Mouse (Mus musculus) CD8-positive naive resting alpha-beta T cell, adult 2 months (primary cell): Measurements from ENCODE around the gene Rpl11.
"Not testable (repeated sequence)": the region's sequence is repeated elsewhere in the genome, so short reads cannot be mapped to it uniquely, and the experiment has no call there.

Experiments used
- DNase-seq, 2 experiments: peaks; one replicate each; pipeline ENCODE4 v3.0.0; 2022; ENCODE audit warnings: low read depth in 2 of 2, low spot score in 2 of 2

Gene Rpl11

DNA sequence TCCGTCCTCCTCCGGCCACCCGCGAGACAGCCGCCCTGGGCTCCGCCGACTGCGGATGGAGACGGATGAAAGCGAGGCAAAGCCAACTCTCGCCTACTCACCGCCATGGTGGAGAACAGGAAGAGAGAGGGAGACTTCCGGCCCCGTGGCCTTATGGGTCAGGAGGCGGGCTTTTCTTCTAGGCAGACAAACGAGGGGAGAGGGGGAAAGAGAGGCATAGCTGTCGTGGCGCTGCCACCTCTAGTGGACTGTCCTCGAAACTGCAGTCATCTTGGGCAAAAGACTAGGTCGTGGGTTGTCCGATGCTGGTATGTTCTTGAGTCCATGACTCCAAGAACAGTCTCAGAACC, at the start of gene Rpl11:
Gene Rpl11, minus strand, starts transcription at position 182 of the 350 bp plus-strand sequence.
- DNase-seq: peak; percentile 89 to 91

DNA sequence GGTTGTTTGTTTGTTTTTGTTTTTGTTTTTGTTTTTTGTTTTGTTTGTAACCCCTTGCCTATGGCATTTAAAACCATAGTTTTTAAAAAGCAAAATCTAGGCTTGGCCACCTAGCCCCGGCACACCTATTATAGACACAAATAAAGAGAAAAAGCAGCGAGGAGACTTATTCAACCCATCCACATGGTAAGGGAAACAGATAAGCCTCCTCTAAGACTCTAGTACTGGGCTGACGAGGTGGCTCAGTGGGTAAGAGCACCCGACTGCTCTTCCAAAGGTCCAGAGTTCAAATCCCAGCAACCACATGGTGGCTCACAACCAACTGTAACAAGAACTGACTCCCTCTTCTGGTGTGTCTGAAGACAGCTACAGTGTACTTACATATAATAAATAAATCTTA, 48.5 kb upstream of the Rpl11 start:
- DNase-seq: not testable (repeated sequence)

DNA sequence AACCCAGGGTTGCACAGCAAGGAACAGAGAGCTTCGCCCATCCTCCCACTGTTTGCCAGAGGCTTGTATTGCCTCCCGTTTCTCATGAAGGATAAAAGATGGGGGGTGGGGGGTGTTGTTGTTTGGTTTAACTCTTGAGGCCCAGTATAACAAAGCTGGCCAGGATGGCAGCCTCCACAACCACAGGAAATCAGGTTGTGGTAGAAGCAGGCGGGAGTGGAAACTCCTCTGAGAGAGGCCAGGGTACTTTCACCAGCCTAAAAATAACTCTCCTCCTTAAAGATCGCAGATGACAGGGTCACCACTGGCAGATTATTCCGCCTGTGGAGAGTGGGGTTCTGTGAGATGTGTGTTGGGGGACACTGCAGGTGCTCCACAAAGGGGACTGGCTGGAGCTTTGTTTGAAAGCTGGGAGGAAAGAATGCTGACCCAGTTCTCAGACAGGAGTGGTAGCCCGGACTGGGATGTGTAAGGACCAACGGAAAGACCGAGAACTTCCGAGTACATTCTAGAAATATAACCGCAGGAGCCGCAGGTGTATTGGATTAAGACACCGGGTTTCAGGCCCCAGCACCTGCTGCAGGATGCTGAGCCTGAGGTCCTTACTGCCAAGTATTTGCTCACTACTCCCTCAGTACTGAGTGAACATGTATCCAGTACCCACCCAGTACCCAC, 47.3 kb upstream of the Rpl11 start:
- DNase-seq: no peak

DNA sequence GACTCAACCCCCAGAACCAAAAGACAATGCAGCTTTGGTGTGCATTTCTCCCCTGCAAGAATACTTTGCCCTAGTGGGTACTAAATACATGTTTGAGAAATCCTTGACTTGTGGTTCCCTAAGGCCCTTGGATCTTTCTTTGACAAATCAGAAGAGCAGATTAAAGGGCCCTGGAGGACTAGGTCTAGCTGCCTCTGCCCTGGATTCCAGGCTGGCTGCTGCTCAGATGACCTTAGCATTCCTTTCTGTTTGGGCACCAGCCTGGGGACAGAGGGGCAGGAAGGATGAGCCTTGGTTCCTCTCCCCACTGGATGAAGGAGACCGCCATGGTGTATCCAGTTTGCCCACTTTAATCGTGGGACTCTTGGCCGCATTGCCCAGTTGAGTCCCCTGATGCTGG, 45.2 kb upstream of the Rpl11 start:
- no peak for DNase-seq

DNA sequence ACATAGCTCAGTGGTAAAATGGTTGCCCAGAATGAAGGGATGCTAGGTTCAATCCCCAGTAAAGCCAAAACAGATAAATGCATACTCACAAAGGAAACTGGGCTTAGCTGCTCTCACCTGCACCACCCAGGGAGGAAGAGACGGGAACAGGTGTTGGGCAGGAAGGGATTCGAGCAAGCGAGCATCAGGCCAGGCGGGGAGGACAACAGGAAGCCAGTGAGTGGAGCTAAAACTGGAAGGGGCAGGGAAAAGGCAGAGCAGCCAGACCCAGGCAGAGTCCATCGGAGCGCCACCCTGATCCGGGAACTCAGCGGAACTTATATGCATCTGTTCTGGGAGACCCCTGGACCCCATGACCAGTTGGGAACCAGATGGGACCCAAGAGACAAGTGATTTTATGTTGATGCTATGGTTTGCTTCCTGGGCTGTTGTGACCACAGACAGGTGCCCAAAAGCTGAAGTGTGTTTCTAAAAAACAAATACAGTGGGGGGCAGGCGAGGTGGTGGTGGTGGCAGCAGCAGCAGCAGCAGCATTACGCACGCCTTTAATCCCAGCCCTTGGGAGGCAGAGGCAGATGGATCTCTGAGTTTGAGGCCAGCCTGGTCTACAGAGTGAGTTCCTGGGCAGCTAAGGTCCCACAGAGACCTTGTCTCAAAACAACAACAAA, 43.4 kb upstream of the Rpl11 start:
- no peak for DNase-seq

DNA sequence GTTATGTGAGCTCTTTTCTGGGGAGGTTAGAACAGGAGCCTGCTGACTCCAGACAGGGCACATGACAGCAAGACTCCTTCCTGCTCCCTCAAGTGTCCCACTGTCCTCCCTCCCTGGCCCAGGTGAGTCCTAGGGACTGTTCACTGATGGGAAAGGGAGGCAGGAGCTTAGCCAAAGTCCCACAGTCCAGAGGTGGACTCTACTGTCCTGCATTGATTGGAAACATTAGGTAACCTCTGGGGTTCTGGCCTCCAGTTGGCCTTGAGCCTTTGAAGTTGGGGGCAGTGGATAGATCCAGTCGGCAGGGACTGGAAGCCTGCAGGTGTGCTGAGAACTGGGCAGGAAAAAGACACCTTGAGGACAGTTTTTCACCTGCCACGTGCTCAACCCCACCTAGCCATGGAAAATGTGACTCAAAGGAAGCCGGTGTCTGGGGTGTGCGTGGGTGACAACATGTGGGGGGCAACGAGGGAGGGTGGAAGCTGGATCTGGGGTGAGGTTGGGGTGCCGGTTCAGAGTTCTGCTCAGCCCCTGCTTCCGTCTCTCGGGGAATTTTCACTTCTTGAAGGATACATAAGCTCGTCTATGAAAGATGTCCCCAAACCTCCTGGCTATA, 42.4 kb upstream of the Rpl11 start:
- DNase-seq: peak; percentile 47 to 53

DNA sequence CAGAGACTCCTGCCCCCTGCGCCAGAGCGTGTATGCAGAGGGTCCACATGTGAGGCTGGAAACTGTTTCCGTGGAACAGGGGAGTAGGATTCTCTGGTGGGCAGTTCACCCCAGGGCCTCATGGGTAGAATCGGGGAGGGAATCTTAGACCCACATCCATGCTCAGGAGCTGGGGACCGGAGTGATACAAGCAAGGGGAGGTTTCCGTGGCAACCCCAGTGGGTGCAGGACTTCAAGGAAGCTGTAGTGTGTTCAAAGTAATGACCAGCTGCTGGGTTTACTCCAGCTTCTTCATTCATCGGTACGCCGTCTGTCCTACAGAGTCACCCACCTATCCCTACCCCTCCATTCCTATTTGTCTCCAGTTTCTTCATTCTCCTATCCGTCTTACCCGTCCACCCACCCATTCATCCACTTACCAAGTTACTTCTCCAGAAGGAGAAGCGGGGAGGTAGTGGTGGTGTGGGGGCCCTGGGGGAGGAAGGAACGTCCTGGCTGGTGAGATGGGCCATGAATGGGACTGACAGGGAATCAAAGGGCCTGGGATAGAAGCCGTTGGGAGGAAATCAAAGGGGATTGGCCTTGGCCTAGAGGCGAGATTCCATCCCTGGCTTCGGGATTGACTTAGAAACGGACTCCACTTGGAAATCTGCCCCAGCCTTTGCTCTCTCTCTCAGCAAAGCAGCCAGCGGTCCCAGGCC, 41.4 kb upstream of the Rpl11 start:
- DNase-seq: no peak

DNA sequence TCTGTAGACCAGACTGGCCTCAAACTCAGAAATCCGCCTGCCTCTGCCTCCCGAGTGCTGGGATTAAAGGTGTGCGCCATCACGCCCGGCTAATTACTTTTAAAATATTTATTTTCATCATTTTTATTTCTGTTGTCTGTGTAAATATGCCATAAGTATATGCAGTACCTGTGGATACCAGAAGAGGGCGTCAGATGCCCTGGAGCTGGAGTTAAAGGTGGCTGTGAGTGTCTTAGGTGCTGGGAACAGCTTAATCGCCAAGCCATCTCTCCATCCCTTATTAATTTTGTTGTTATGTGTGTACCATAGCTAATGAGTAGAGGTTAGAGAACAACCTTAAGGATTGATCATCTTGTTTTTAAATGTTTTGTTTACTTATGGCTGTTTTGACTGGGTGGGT, 39.3 kb upstream of the Rpl11 start:
- no peak for DNase-seq

DNA sequence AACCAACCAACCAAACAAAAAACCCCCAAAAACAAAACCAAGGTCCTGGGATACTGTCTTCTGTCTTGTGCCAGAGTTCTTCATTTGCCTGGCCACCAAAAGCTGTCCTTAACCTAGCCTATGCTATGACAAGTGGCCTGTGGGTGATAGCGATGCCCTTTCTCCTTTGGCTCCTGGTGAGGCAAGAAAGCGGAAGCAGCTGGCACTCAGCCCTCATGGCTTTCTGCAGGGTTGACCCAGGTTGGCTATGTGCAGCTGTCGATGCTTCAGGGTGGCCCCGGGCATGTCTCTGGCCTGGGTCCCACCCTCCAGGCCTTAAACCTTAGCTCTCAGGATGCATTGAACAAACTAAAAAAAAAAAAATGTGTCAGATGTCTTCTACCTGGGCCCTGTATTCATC, 38.1 kb upstream of the Rpl11 start:
- no peak for DNase-seq

DNA sequence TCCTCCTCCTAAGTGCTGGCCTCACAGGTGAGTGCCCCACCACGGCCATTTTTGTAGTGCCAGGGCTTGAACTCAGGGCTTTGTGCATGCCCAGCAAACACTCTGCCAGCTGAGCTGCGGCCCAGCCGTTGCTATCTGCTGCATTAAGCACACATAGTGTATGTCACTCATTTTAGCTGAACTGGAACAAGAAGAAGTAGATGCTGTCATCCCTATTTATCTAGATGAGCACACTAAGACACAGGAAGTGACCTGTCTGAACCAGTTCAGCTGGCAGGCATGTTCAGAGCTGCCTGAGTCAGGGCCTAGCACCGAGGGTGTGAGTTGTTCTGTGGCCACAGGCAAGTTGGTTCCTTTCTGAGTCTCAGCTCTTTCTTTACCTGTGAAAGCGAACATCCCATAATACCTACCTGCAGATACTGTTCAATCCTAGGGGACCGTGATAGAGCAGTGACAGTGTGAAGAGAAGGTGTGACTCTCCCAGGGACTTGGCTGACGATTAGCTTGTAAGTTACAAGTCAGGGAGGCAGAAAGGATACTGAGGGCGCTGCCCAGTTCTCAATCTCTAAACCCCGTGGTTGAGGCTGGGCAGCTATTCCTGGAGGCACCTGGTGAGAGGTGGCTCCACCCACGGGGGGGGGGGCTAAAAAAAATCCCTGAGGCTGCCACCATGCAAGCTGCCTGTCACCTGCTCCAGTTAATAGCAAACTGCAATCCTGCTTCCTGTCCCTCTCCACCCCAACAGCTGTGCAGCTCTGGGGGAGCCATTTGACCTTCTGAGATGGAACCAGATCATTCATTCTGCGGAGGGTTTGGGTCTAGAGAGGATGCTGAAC, 36.7 kb upstream of the Rpl11 start:
- DNase-seq: no peak

DNA sequence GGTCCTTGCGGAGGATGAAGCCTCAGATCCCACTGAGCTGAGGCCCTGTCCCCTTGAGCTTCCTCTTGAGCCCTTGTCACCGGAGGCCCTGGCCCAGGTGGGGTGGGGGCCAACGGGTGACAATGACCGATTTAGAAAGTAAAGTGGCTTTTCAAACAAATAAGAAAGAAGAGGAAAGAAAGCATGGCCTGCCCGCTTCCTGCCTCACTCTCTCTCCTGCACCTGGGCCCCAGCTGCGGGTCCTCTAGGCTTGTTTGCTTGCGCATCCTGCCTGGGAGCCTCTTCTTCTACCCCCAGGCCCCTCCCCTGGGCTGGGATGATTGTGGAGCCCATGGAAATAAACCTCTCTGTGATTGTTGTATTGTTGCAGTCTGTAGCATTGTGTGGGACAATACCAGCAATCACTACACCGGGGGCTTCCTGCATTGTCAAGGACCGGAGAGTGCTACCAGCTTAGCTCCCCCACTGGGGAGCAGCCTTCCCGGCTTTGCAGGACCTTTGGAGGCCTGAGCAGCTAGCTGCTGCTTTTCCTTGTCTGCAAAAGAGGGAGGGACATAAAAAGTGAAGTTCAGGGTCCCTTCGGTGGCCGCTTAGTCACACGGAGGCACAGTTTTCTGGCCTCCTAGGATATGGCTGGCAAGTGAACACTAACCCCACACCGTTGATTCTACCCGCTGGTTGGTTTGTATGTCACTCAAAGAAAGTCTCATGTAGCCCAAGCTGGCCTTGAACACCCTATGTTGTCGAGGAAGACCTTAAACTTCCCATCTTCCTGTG, 35.9 kb upstream of the Rpl11 start:
- DNase-seq: peak; percentile 45 to 62

DNA sequence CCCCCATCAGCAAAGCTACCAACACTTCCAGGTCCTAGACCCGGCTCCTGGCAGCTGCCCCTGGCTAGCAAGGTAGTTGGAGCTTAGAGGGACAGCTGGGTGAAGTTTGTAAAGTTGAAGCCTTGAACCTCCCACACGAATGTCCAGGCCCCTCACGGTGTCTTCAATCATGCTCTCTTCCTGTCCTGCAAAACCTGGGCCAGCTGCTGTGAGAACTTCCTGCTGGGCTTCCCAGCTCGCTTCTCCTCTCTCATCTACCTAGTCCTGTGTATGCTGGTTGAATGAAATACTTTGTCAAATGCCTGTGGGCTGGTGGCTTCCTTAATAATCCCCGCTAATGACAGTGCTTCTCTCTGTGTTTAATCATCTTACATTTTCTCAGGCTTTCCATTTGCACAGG, 35.1 kb upstream of the Rpl11 start:
- no peak for DNase-seq

DNA sequence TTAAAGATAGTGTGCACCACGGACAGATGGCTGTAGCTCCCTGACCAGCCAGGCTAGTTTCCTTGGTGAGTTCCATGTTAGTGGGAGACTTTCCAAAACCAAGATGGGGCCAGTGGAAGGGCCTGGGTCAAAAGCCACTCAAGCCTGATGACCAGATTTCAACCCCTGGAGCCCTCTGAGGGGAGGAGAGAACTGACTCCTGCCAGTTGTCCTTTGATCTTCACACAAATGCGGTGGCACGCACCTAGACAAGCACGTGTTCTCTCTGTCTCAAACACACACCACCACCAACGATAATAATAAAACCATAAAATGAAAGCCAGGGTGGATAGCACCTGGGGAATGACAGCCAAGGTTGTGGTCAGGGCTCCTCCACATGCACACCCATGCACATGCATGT, 34.0 kb upstream of the Rpl11 start:
- DNase-seq: no peak

DNA sequence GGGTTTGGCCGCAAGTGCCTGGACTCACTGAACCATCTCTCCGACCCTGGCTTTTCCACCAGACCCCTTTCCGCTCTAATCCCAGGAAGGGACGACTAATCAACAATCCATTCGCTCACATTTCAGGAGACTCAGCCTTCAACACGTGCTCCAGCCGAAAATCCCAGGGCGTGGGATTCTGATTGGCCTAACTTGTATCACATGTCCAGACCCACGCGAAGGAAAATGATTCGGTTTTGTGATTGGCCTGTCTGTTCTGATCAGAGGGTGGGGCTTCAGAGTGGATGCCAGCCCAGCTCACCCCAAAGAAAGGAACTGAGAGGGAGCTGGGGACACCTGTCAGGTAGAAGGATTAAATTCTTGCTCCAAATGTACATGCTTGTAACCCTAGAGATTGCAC, 31.6 kb upstream of the Rpl11 start:
- DNase-seq: no peak

DNA sequence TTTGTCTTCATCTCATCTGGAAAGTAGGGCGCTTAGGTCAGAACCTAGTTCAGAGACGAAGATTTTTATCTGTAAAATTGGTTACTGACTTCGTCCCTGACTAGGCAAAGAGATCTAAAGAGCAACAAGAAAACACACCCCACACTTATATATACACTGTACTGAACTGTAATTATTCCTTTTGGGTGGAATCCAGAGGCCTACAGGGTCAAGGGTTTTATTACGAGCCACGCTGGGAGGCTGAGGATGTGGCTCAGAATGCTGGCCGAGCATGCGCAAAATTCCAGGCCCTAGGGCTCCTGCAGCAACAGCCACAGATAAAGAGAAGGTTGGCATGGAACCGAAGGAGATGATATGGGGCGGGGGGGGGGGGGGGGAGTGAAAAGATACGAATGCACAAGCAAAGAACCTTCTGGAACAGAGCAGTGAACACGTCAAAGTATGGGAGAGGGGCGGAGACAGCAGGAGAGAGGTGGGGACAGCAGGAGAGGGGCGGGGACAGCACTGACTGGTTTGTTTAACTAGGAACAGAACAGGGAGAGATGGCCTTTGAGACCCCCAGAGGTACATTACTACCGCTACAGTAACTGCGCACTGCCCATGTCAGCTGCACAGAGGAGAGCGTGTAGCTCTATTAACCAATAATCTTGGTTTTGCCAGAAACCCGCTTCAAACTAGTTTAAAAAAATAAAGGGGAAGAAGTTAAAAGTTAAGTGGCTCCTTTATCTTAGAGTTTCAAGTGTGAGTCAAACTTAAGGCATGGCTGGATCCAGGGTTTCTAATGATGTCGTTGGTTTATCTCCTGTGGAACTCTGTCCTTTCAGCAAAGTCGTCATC, 30.3 kb upstream of the Rpl11 start:
- no peak for DNase-seq

DNA sequence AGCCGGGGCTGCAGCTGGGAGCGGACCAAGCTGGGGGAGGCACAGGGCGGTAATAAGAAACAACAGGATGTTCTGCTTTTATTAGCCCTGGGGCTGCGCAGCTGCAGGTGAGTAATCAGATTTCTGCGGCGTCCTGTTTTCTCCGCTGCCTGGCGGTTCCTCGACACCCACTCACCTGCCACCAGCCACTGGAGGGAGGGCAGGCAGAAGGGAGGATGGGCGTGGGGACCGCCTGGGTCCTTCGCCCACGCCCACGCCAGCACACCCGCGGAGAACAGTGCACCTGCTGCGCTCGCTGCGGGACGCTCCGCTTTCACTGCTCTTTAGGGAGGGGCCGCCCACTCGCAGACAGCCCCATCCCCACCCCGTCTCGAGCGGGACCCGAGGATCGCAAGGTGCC, 28.5 kb upstream of the Rpl11 start:
- peak; percentile 45 to 53 for DNase-seq

DNA sequence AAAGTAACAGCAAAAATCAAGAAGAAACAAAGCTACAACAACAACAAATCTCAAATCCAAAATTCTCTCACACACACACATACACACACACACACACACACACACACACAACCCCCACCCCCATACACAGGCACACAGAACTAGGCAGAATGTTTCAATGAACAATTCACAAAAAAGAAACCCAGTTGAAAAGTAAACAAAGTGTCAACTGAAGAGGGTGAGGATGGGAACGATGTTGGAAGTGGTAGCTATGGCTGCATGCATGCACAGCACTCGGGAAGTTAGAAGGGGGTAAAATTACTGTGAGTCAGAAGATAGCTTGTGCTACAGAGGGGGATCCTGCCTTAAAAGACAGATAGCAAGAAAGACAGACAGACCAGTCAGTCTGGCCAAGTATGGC, 25.4 kb upstream of the Rpl11 start:
- no peak for DNase-seq

DNA sequence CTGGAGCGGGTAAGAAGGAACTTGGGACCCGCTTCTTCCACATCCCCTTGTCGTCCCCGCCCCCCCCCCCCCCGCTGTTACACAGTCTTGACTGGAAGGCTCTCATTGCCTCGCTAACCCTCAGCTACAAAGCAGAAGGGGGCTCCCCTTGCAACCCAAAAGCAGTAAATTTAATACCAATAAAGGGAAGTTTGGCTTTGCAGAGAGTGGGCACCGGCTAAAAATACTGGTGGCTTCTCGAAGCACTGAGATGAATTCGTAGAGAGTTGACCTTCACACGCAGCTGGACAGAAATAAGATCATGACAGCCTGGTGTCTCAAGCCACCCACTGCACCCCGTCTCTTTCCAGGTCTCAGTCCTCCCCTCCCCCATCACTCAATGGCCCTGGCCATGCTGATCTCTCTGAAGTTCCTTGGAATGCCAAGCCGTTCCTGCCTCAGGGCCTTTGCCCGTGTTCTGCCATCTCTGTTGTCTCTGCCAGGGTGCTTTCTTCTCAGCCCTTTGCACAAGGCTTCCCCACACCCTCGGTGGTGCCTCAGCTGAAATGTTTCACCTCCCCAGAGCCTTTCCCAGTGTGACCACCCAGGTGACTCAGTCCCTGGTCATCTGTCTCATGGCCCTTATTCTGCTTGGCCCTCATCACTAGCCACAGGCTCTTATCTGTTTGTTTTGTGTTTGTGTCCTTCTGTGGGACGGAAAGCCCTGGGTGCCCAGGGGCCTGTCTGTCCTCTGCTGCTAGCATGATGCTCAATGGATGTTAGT, 23.7 kb upstream of the Rpl11 start:
- no peak for DNase-seq

DNA sequence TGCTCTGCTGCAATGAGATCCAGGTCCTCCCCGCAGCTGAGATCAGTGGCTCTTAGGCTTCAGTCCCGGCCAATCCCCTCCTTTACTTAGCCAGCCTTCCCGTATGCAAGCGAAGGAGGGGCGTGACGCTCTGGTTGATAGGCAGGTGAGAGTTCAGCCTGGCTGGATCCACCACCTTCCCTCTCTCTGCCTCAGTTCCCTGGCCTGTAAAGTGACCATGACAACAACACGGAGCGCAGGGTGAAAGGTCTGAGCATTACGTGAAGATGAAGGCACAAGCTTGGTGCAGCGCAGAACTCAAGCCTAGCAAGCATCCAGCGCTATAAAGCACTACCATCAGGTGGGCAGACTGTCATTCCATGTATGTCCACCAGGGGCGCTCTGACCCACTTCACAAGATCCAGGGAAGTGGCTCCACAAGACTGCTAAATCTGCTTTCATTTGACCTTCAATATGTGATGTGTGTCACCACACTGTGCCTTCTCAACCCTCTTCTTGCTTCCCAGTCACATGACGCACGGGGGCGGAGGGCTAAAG, 18.0 kb upstream of the Rpl11 start:
- peak; percentile 78 to 87 for DNase-seq
